Mouse (Mus musculus) ES-E14 (cell line): ENCODE data around the gene Polg2. TPM values are rescaled to one million over a fixed set of nuclear protein-coding genes. Genes with fewer than 3 reads are reported as not detected.
"Not testable (repeated sequence)": the region's sequence is repeated elsewhere in the genome, so short reads cannot be mapped to it uniquely, and the experiment has no call there.

Experiments used
- DNase-seq: peaks from one replicate; pipeline ENCODE4 v3.0.0-alpha.2; 2013; ENCODE audit warnings: low read depth, low spot score
- H3K27ac ChIP-seq: 2 replicates; pipeline ENCODE4 v1.5.1; 2012; ENCODE audit warnings: low read depth, mild to moderate bottlenecking, low read length, moderate library complexity, mixed read lengths; ENCODE audit not compliant: poor library complexity, insufficient read depth, severe bottlenecking
- H3K36me3 ChIP-seq: 2 replicates; pipeline ENCODE4 v1.6.1; 2012; ENCODE audit warnings: mild to moderate bottlenecking, low read length, moderate library complexity, mixed read lengths; ENCODE audit not compliant: control insufficient read depth, poor library complexity, insufficient read depth, severe bottlenecking
- H3K4me1 ChIP-seq, 2 experiments: fragments of 150-350 bp in 1 of 2; sonication (generic) in 1 of 2; 2 replicates each; pipeline ENCODE4 v1.6.1; 2012; ENCODE audit warnings: low read length in 2 of 2, mild to moderate bottlenecking in 1 of 2, mixed read lengths in 1 of 2; ENCODE audit not compliant: control insufficient read depth in 2 of 2, insufficient read depth in 2 of 2, poor library complexity in 1 of 2
- H3K4me3 ChIP-seq, 2 experiments: fragments of 150-350 bp in 1 of 2; sonication (generic) in 1 of 2; 2 replicates each; pipeline ENCODE4 v1.5.1; 2012; ENCODE audit warnings: low read length in 2 of 2, low read depth in 1 of 2, mild to moderate bottlenecking in 1 of 2, mixed read lengths in 1 of 2; ENCODE audit not compliant: insufficient read depth in 1 of 2, poor library complexity in 1 of 2, severe bottlenecking in 1 of 2
- H3K9ac ChIP-seq: 2 replicates; pipeline ENCODE4 v1.6.1; 2012; ENCODE audit warnings: low read depth, mild to moderate bottlenecking, low read length, mixed read lengths; ENCODE audit not compliant: poor library complexity, insufficient read depth, severe bottlenecking
- H3K9me3 ChIP-seq: fragments of 150-350 bp; sonication (generic); 2 replicates; pipeline ENCODE4 v1.6.1; 2012; ENCODE audit warnings: low read depth, mild to moderate bottlenecking, low read length; ENCODE audit not compliant: control insufficient read depth, insufficient read depth
- CHD2 ChIP-seq: IDR thresholded peaks from 2 replicates; pipeline ENCODE4 v1.6.1; 2014; ENCODE audit warnings: mild to moderate bottlenecking, low read depth, low read length, inconsistent platforms
- HCFC1 ChIP-seq: IDR thresholded peaks from 2 replicates; pipeline ENCODE4 v1.6.1; 2012; ENCODE audit warnings: low read length, inconsistent platforms, borderline replicate concordance; ENCODE audit not compliant: insufficient read depth
- MAFK ChIP-seq: IDR thresholded peaks from 2 replicates; pipeline ENCODE4 v1.6.1; 2014; ENCODE audit warnings: mild to moderate bottlenecking, low read depth, low read length, inconsistent platforms; ENCODE audit not compliant: insufficient read depth
- ZC3H11A ChIP-seq: IDR thresholded peaks from 2 replicates; pipeline ENCODE4 v1.6.1; 2012; ENCODE audit warnings: low read depth, mild to moderate bottlenecking, inconsistent platforms, low read length, borderline replicate concordance
- ZNF384 ChIP-seq: IDR thresholded peaks from 2 replicates; pipeline ENCODE4 v1.6.1; 2012; ENCODE audit warnings: low read depth, low read length, inconsistent platforms
- in situ Hi-C, 2 experiments: fragments of 600-800 bp; cut with MboI; formaldehyde crosslinking; loops; one replicate each; pipeline ENCODE4 v1.15.1; 2025; ENCODE audit warnings: low sequenced_read_pairs in 2 of 2, inconsistent platforms in 1 of 2; ENCODE audit not compliant: unreplicated experiment in 2 of 2
- total RNA-seq: library from RNA; depleted of rRNA; stranded (reverse); fragments of 300-350 nt; gene quantifications from 2 replicates; pipeline ENCODE4 v1.2.3, GENCODE M21; 2012

Polg2 gene
- total RNA-seq, 1 experiment = 8.7 TPM

- H3K9me3 ChIP-seq = no peaks in the 10 kb centered on the region
- no peak overlapping the region for H3K9ac ChIP-seq
- no peaks in the 10 kb centered on the region for H3K4me1 ChIP-seq
- H3K4me3 ChIP-seq = no peak overlapping the region
- in situ Hi-C loops = no loop called here
- no peak overlapping the region for H3K27ac ChIP-seq
- H3K36me3 ChIP-seq = peaks cover 27% of the 10 kb centered on the region
- DNase-seq = no peak
- TF ChIP-seq ZC3H11A (no peak), ZNF384 (no peak)
Observed at GRCm38 (mm10) chr11:106815331-106815730, 36.0 kb upstream of the Polg2 start.

GRCm38 (mm10) chr11:106814601-106815320 is 35.4 kb upstream of the Polg2 start:
- in situ Hi-C loops = no loop called here
- Histone ChIP-seq H3K9ac (no peak overlapping the region), H3K4me1 (no peaks in the 10 kb centered on the region), H3K27ac (no peak overlapping the region), H3K4me3 (no peak overlapping the region), H3K36me3 (peaks cover 25% of the 10 kb centered on the region), H3K9me3 (no peaks in the 10 kb centered on the region)
- TF ChIP-seq HCFC1 (no peak), CHD2 (no peak), ZC3H11A (no peak), ZNF384 (no peak), MAFK (no peak)
- no peak for DNase-seq

- TF ChIP-seq MAFK (no peak), ZNF384 (no peak), CHD2 (no peak), ZC3H11A (no peak), HCFC1 (no peak)
- H3K9me3 ChIP-seq = no peaks in the 10 kb centered on the region
- H3K9ac ChIP-seq = no peak overlapping the region
- H3K36me3 ChIP-seq = peaks cover 15% of the 10 kb centered on the region
- in situ Hi-C loops = no loop called here
- DNase-seq = no peak
- no peak overlapping the region for H3K4me3 ChIP-seq
- no peaks in the 10 kb centered on the region for H3K4me1 ChIP-seq
- H3K27ac ChIP-seq = no peak overlapping the region
Observed at GRCm38 (mm10) chr11:106812410-106813136, 33.2 kb upstream of the Polg2 start.

GRCm38 (mm10) chr11:106807442-106807841 is 28.1 kb upstream of the Polg2 start:
- H3K4me3 ChIP-seq, H3K9me3 ChIP-seq, H3K9ac ChIP-seq, in situ Hi-C loops, DNase-seq, H3K4me1 ChIP-seq, H3K27ac ChIP-seq: not testable (repeated sequence)
- peaks cover 14% of the 10 kb centered on the region for H3K36me3 ChIP-seq
